Mouse (Mus musculus): ENCODE measurements at regions not wholly inside any gene's neighbourhood (a gene's known extent, or its start where the extent isn't known, plus 50 kb on each side); places are given as distances from the start of the nearest gene placed in this dataset.

DNA sequence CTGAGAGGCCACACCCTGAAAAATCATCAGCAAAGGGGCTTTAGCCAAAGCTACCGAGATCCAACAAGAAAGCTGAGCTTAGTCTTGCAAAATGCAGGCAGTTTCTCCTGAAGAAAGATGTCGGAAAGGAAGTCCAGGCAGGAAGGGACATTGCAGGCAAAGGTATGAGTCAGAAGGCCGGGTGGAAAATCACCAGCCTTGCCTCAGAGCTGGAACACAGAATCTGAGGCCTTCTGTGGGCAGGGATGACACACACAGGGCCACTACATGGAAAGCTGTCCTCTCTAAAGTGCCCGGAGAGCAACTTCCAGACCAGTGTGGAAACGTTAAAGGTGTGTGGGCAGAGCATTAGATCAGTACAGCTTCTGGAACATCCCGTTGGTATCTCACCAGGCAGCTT is 438.5 kb downstream of the Vrk1 start:
- TF ChIP-seq CTCF (IDR thresholded peaks at IDR 0.05; ENCODE audit: low read depth) (no peak), EP300 (IDR thresholded peaks at IDR 0.05; ENCODE audit: low read depth) (no peak)

Data from liver, postnatal 0 days (tissue).